Mouse (Mus musculus) urinary bladder, postnatal 10 days (tissue): ENCODE data around the gene Serpina1e.
"Not testable (repeated sequence)": the region's sequence is repeated elsewhere in the genome, so short reads cannot be mapped to it uniquely, and the experiment has no call there.

Experiments used
- DNase-seq: peaks from one replicate; pipeline ENCODE4 v3.0.0; 2022; ENCODE audit warnings: low spot score

The Serpina1e gene

GRCm38 (mm10) chr12:103962860-103963259 lies 4.1 kb upstream of the Serpina1e start:
- DNase-seq, result no peak

- no peak for DNase-seq
Measured at GRCm38 (mm10) chr12:103962337-103962736, 3.6 kb upstream of the Serpina1e start.

- no peak for DNase-seq
Measured at GRCm38 (mm10) chr12:103961716-103962115, 2.9 kb upstream of the Serpina1e start.

GRCm38 (mm10) chr12:103956555-103956954 lies 2.2 kb downstream of the Serpina1e start:
- DNase-seq, result not testable (repeated sequence)

- not testable (repeated sequence) for DNase-seq
Measured at GRCm38 (mm10) chr12:103952972-103953371, 5.8 kb downstream of the Serpina1e start.

- no peak for DNase-seq
Measured at GRCm38 (mm10) chr12:103946243-103946642, 12.5 kb downstream of the Serpina1e start.

- DNase-seq, result not testable (repeated sequence)
Measured at GRCm38 (mm10) chr12:103909181-103909580, 49.6 kb downstream of the Serpina1e start.

GRCm38 (mm10) chr12:103907746-103908145 lies 51.0 kb downstream of the Serpina1e start:
- not testable (repeated sequence) for DNase-seq

GRCm38 (mm10) chr12:103904837-103905340 lies 53.9 kb downstream of the Serpina1e start, which contains the start of gene Serpina1c:
TSS of gene Serpina1c (minus strand) at chr12:103904887.
- DNase-seq, result not testable (repeated sequence)

- not testable (repeated sequence) for DNase-seq
Measured at GRCm38 (mm10) chr12:103901929-103902328, 56.8 kb downstream of the Serpina1e start.
